Mouse (Mus musculus) lung, adult 2 months (tissue): Measurements from ENCODE around the gene Cd247.

Experiments used
- CTCF ChIP-seq: fragments of 200-500 bp; IDR thresholded peaks from 2 replicates; pipeline ENCODE4 v1.5.1; 2011; ENCODE audit warnings: mild to moderate bottlenecking, low read length, control low read depth; ENCODE audit not compliant: insufficient read depth
- POLR2A ChIP-seq: fragments of 200-500 bp; IDR thresholded peaks from 2 replicates; pipeline ENCODE4 v1.6.1; 2011; ENCODE audit warnings: low read depth, mild to moderate bottlenecking, control low read depth, low read length, borderline replicate concordance; ENCODE audit errors: extremely low read depth

- no peak for TF ChIP-seq POLR2A
- no peak for TF ChIP-seq CTCF
Observed at GRCm38 (mm10) chr1:165801709-165802310, 13.3 kb downstream of the Cd247 start.
